8 mouse cellular contexts compared by ENCODE assay signal in the genomic region with DNA sequence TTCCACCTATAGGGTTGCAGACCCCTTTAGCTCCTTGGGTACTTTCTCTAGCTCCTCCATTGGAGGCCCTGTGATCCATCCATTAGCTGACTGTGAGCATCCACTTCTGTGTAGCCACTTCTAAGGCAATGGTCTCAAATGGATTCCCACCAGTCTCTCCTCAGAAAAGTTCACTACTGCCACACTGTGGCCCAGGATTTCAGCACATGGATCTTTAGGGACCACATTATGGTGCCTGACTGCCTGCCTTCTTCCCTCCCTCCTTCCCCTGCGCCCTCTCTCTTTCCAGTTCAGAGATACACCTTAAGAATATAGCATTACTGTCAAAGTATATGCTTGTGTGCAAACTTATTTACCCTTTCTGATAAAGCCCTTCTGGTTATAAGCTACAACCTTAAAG.
DNase-seq lines count a peak whose midpoint lies in the region; ATAC-seq and TF ChIP-seq lines count a peak whose summit lies in the region.

No protein-coding gene starts in this region.

- no peaks in the 10 kb centered on the region for H3K36me3 ChIP-seq in kidney, embryonic 16.5 days (ENCODE audit: insufficient read depth, low read length)
- no peaks in the 10 kb centered on the region for H3K36me3 ChIP-seq in embryonic facial prominence, embryonic 10.5 days (replicated peaks)

- CTCF ChIA-PET in Patski (lab: Charles Lee) = interaction anchor here (0.8 to 1.4 kb wide), 2 partner anchors 9 to 250 kb away, joined by 5 to 6 read pairs; no protein-coding TSS in a partner anchor

- no peak overlapping the region for H3K27ac ChIP-seq in kidney, embryonic 16.5 days (ENCODE audit: low read length)
- no peak overlapping the region for H3K27ac ChIP-seq in embryonic facial prominence, embryonic 10.5 days (replicated peaks)

- DNase-seq in kidney, adult 8-10 months = no peak
- DNase-seq in Patski (ENCODE audit: low read depth, low spot score) = no peak
- DNase-seq in embryonic facial prominence, embryonic 10.5 days (ENCODE audit: low spot score) = peak; percentile 16
- DNase-seq in left cerebral cortex, postnatal 10 days (ENCODE audit: extremely low spot score in 1 of 2, low spot score in 2 of 2) = peak; percentile 16 to 32
- peak; percentile 35 for DNase-seq in right cerebral cortex, postnatal 4 days
- no peak for DNase-seq in urinary bladder, postnatal 14 days (ENCODE audit: low spot score)
- no peak for DNase-seq in heart, postnatal 25 days (ENCODE audit: low spot score)

- no peak overlapping the region for H3K4me2 ChIP-seq in kidney, embryonic 16.5 days (replicated peaks; ENCODE audit: low read depth, low read length)

- POLR2A ChIA-PET in Patski (lab: Charles Lee) = no interaction called here

- H3K27me3 ChIP-seq in kidney, embryonic 16.5 days (ENCODE audit: insufficient read depth, low read length) = no peaks in the 10 kb centered on the region
- H3K27me3 ChIP-seq in Patski = peaks cover 4% of the 10 kb centered on the region
- H3K27me3 ChIP-seq in embryonic facial prominence, embryonic 10.5 days (replicated peaks; ENCODE audit: low read depth, poor library complexity, severe bottlenecking) = no peaks in the 10 kb centered on the region

- H3K9me3 ChIP-seq in kidney, embryonic 16.5 days (ENCODE audit: low read length) = no peaks in the 10 kb centered on the region
- H3K9me3 ChIP-seq in embryonic facial prominence, embryonic 10.5 days = no peaks in the 10 kb centered on the region

- WGBS in kidney, embryonic 16.5 days = 53% methylated on average over 1 of the region's 1 CpGs
- 57% methylated on average over 1 of the region's 1 CpGs for WGBS in embryonic facial prominence, embryonic 10.5 days

- no peak overlapping the region for H3K9ac ChIP-seq in kidney, embryonic 16.5 days (replicated peaks; ENCODE audit: low read length)

- TF ChIP-seq CTCF in Patski (IDR thresholded peaks at IDR 0.05) = peak; percentile 51

- intact Hi-C loops in left cerebral cortex, postnatal 10 days (cut with DNase I) = loop anchor here (10.0 kb wide), 1 partner anchor 345 kb away; no protein-coding TSS in a partner anchor
- intact Hi-C loops in heart, postnatal 25 days (cut with DNase I) = loop anchor here (10.0 kb wide), 1 partner anchor 345 kb away; no protein-coding TSS in a partner anchor

- no peaks in the 10 kb centered on the region for H3K4me1 ChIP-seq in kidney, embryonic 16.5 days (ENCODE audit: insufficient read depth, low read length)
- no peaks in the 10 kb centered on the region for H3K4me1 ChIP-seq in embryonic facial prominence, embryonic 10.5 days

- 0 out of 2 replicates have a peak, but pooled peaks have one; percentile 42 for ATAC-seq in kidney, embryonic 16.5 days (ENCODE audit: low FRiP score, low TSS enrichment)
- ATAC-seq in Patski = no peak

- in situ Hi-C loops in Patski (cut with MboI; ENCODE audit: low pct_unique_long_range_greater_than_20kb) = loop anchor here (5.0 to 25.0 kb wide), 3 partner anchors 248 to 933 kb away; no protein-coding TSS in a partner anchor

- H3K4me3 ChIP-seq in kidney, embryonic 16.5 days (ENCODE audit: low read length) = no peak overlapping the region
- H3K4me3 ChIP-seq in embryonic facial prominence, embryonic 10.5 days = no peak overlapping the region

Comparison
In these comparisons a context has a peak if more than half of its experiments do, and no peak if none do; other contexts are left out.
1. DNase-seq: peak in embryonic facial prominence, embryonic 10.5 days (single experiment), left cerebral cortex, postnatal 10 days (2 of 2) and right cerebral cortex, postnatal 4 days (single experiment); none in kidney, adult 8-10 months (0 of 2), Patski (single experiment), urinary bladder, postnatal 14 days (single experiment) and heart, postnatal 25 days (single experiment).